ENCODE assay signal across 7 mouse cellular contexts in genomic region chr14:23400777-23401469, GRCm38 (mm10).
A peak's percentile ranks its signal among the peaks of the same experiment; 100 is the strongest.
DNase-seq lines count a peak whose midpoint lies in the region; ATAC-seq and TF ChIP-seq lines count a peak whose summit lies in the region.

No protein-coding gene starts in this region.

- in situ Hi-C loops in CH12.LX (cut with MboI; ENCODE audit: low pct_ligation_motif_present, low pct_unique_long_range_greater_than_20kb, low sequenced_read_pairs): no loop called here

- 11% methylated on average over 6 of the region's 6 CpGs for WGBS in lung, embryonic 16.5 days

- dilution Hi-C loops in CH12.LX (cut with MboI; ENCODE audit: extremely low pct_ligation_motif_present, extremely low pct_unique_long_range_greater_than_20kb, low sequenced_read_pairs): no loop called here

- ATAC-seq in lung, embryonic 16.5 days (ENCODE audit: low read depth): peak; percentile 95

- peak; percentile 83 for TF ChIP-seq RAD21 in CH12.LX (IDR thresholded peaks at IDR 0.05; ENCODE audit: low read depth, low read length)

- no peaks in the 10 kb centered on the region for H3K9me3 ChIP-seq in CH12.LX (replicated peaks; ENCODE audit: low read length)
- H3K9me3 ChIP-seq in lung, embryonic 16.5 days (ENCODE audit: control insufficient read depth, low read length): no peaks in the 10 kb centered on the region

- intact Hi-C loops in heart, postnatal 14 days (cut with DNase I): loop anchor here (10.0 kb wide), 5 partner anchors 206 to 1416 kb away; partner anchors contain the start of gene Zfp503

- no peak for TF ChIP-seq POLR2A in CH12.LX (IDR thresholded peaks at IDR 0.05; ENCODE audit: low read depth, low read length)

- peak; percentile 74 for DNase-seq in CH12.LX (ENCODE audit: extremely low read depth)
- peak; percentile 20 for DNase-seq in T-cell, adult 2 months (ENCODE audit: low spot score)
- peak; percentile 75 for DNase-seq in embryo, embryonic 11.5 days (ENCODE audit: low read depth, low spot score)
- peak; percentile 23 to 70 for DNase-seq in heart, postnatal 14 days
- DNase-seq in kidney, postnatal 25 days: peak; percentile 32 to 61
- peak; percentile 59 to 65 for DNase-seq in right cerebral cortex, postnatal 10 days (ENCODE audit: low spot score in 2 of 2)

- H3K4me2 ChIP-seq in CH12.LX (ENCODE audit: insufficient read depth, low read depth, poor library complexity, severe bottlenecking): no peak overlapping the region
- no peak overlapping the region for H3K4me2 ChIP-seq in lung, embryonic 16.5 days (ENCODE audit: low read depth, low read length)

- H3K27ac ChIP-seq in CH12.LX (ENCODE audit: insufficient read depth, low read depth): no peak overlapping the region
- 0 out of 2 replicates have a peak overlapping the region, but pooled peaks have one; percentile 16 for H3K27ac ChIP-seq in lung, embryonic 16.5 days (ENCODE audit: low read length)

- TF ChIP-seq CTCF in CH12.LX (conservative IDR thresholded peaks at IDR 0.05 in 1 of 2, IDR thresholded peaks at IDR 0.05 in 1 of 2; ENCODE audit: low read depth in 2 of 2, low read length in 2 of 2): peak; percentile 21 to 72; a peak in 2 of 4 replicates

- H3K27me3 ChIP-seq in CH12.LX (replicated peaks): no peaks in the 10 kb centered on the region
- H3K27me3 ChIP-seq in lung, embryonic 16.5 days (ENCODE audit: control insufficient read depth, insufficient read depth, low read depth, low read length): no peaks in the 10 kb centered on the region

- no peak overlapping the region for H3K4me3 ChIP-seq in CH12.LX (replicated peaks in 1 of 3; ENCODE audit: low read depth in 2 of 3, low read length in 2 of 3, poor library complexity in 1 of 3)
- H3K4me3 ChIP-seq in lung, embryonic 16.5 days (ENCODE audit: low read length): no peak overlapping the region

- no peak overlapping the region for H3K9ac ChIP-seq in CH12.LX (ENCODE audit: insufficient read depth, low read depth)
- H3K9ac ChIP-seq in lung, embryonic 16.5 days (ENCODE audit: low read length): no peak overlapping the region

- H3K79me2 ChIP-seq in CH12.LX (replicated peaks; ENCODE audit: control insufficient read depth, extremely low read depth, insufficient read depth, poor library complexity, severe bottlenecking): no peaks in the 10 kb centered on the region

- H3K4me1 ChIP-seq in CH12.LX (ENCODE audit: control insufficient read depth in 1 of 2, insufficient read depth in 2 of 2): no peaks in the 10 kb centered on the region
- H3K4me1 ChIP-seq in lung, embryonic 16.5 days (replicated peaks; ENCODE audit: control insufficient read depth, insufficient read depth, low read length): peaks cover 4% of the 10 kb centered on the region; the same call in 1 of the 2 replicates

- no peak for TF ChIP-seq EP300 in CH12.LX (IDR thresholded peaks at IDR 0.05; ENCODE audit: low read length)

- no peaks in the 10 kb centered on the region for H3K36me3 ChIP-seq in CH12.LX (replicated peaks in 1 of 2; ENCODE audit: control insufficient read depth in 1 of 2, insufficient read depth in 1 of 2, low read length in 1 of 2)
- H3K36me3 ChIP-seq in lung, embryonic 16.5 days (ENCODE audit: control insufficient read depth, insufficient read depth, low read length): no peaks in the 10 kb centered on the region

TF ChIP-seq in CH12.LX, 34 proteins besides CTCF, POLR2A, EP300 and RAD21:
- TF ChIP-seq SMC3 (IDR thresholded peaks at IDR 0.05; ENCODE audit: low read depth, low read length): peak; percentile 69
- TF ChIP-seq PAX5 (IDR thresholded peaks at IDR 0.05; ENCODE audit: low read length): no peak
- TF ChIP-seq ZC3H11A (IDR thresholded peaks at IDR 0.05; ENCODE audit: low read depth, low read length): peak; percentile 20; the same call in 1 of the 2 replicates
- no peak for TF ChIP-seq ELF1 (IDR thresholded peaks at IDR 0.05; ENCODE audit: low read depth, low read length)
- no peak for TF ChIP-seq NELFE (IDR thresholded peaks at IDR 0.05; ENCODE audit: low read depth, low read length)
- TF ChIP-seq BHLHE40 (IDR thresholded peaks at IDR 0.05; ENCODE audit: low read depth, low read length): no peak

Comparison
In these comparisons a context has a peak if more than half of its experiments do, and no peak if none do; other contexts are left out.
1. DNase-seq: peak in every context shown above with its lines; median percentile 75 in embryo, embryonic 11.5 days; 74 in CH12.LX; 62 in right cerebral cortex, postnatal 10 days; 46 in heart, postnatal 14 days; 46 in kidney, postnatal 25 days; 20 in T-cell, adult 2 months.